Mouse (Mus musculus) c-Kit-positive CD71-negative TER-119-negative erythroid progenitor cells, embryonic 14.5 days (primary cell): Measurements from ENCODE around the gene Olfr1040.

Source experiments
- DNase-seq: peaks from one replicate; pipeline ENCODE4 v3.0.0-alpha.2; 2013; ENCODE audit warnings: low read depth

Gene Olfr1040

DNA sequence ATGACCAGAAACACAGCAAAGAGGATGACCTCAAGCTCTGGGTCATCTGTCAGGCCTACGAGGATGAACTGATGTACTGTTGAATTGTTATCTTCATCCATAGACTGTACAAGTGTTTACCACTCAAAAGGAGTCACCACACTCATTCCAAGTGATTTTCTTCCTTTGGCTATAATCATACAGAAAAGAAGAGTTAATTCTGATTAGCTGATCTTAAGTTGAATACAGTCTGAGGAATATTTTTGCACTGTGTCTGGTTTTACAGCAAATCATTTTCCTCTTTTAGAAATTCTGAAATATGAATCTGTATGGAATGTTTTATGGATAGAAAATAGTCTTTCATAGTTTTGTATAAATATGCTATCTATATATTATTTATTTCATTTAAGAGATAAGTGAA, at the start of gene Olfr1040:
Gene Olfr1040 (minus strand): TSS at position 101 of the 400 bp plus-strand sequence.
- DNase-seq = no peak

GRCm38 (mm10) chr2:86195863-86196262, 49.3 kb upstream of the Olfr1040 start:
- no peak for DNase-seq

- no peak for DNase-seq
Measured at GRCm38 (mm10) chr2:86185583-86185982, 39.1 kb upstream of the Olfr1040 start, which contains the start of gene Olfr52. Gene Olfr52, minus strand, starts transcription at chr2:86185683.

DNA sequence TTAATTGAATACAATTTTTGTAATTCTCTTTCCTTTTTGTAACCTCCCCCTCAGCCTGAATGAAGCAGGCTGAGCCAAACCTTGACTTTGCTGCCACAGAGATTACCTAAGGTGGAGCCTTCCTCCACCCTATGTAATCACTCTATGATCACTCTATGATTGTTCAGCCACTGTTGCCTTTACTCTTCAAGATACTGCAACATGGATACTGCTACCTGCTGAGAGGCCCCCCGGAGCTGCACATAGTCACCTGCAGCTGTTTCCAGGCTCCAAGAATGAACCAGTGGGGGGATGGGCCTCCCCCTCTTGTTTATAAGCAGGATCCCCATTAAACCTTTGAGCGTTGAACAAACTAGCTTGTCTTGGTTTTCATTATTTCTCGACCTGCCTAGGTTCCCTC, 33.4 kb upstream of the Olfr1040 start:
- no peak for DNase-seq

- no peak for DNase-seq
Measured at GRCm38 (mm10) chr2:86177720-86178119, 31.2 kb upstream of the Olfr1040 start, which contains the start of gene Olfr1044. Gene Olfr1044, minus strand, starts transcription at chr2:86177820.

DNA sequence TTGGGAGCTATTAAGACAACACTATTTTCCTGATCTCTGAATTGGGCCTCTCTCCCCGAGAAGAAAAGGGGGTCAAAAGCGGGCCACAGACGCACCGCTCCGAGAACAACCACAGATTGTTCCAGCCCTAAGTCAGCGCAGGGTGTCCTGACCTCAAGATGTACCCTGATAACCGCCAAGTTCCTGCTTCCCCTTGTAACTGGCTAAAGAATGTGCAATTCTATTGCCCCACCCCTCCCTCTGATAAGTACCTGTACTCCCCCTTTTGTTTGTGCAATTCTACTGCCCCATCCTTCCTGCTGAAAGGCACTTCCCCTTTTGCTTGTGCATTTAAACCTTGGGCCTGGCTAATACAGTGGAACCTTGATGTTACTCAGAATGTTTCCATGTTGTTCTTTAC, 28.9 kb upstream of the Olfr1040 start:
- peak; percentile 16 for DNase-seq

DNA sequence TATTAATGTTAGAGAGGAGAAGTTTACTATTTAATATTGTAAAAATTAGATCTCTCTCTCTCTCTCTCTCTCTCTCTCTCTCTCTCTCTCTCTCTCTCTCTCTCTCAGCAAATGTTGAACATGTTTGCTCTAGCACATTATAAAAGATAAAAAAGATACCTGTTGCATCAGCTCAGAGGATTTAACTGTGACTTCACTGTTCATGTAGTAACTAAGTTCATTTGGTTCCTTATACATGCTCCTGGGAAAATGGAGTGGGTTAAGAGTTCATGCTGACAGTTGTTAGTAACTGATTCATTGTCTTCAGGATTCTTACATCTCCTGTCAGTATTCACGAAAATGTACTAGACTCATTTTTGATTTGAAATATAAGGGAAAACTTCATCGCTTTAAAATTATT, 20.9 kb upstream of the Olfr1040 start, which contains the start of gene Olfr1043:
Gene Olfr1043 (minus strand): TSS at position 101 of the 400 bp plus-strand sequence.
- no peak for DNase-seq

DNA sequence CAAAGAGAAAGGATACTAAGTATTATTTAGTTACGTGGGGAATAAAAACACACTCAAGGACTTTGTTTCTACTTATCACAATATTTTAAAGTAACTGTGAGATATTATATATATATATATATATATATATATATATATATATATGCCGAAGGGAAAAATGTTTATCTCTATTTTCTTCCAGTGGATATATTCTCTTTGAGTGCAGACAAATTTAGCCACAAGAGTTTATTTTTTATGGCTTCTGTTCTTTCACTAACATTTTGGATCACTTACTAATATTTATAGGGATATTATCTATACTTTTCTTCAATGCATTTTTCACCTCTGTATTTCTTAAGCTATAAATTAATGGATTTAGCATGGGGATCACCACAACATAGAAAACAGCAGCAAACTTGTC, 15.2 kb upstream of the Olfr1040 start, which contains the start of gene Olfr1042:
Gene Olfr1042 (minus strand): TSS at position 101 of the 400 bp plus-strand sequence.
- no peak for DNase-seq

DNA sequence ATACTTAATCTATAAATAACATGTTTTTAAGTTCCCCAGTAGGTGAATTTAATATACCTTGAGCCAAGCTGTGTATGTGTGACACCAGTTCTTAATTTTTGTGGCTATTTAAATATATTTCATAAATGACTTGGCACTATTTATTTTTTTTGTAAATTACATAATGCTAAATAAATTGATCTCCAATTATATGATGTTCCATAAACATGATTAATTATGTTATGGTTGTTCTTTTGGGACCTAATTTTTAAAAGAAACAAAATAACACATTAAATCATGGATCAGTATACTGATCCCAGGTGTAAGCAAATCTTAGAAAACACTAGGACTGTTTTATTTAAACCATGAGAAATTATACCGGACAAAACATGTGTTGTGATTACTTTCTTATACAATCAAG, 10.7 kb downstream of the Olfr1040 start, which contains the start of gene Olfr1039:
Gene Olfr1039 (minus strand): TSS at position 101 of the 400 bp plus-strand sequence.
- no peak for DNase-seq
